Mouse (Mus musculus) fat pad, adult 2 months (tissue): Measurements from ENCODE around the gene Nrbf2.

ENCODE experiments used
- DNase-seq: peaks from one replicate; pipeline ENCODE4 v3.0.0-alpha.2; 2011; ENCODE audit warnings: low read depth, low spot score; ENCODE audit errors: extremely low read depth

The Nrbf2 gene

GRCm38 (mm10) chr10:67218873-67219565 lies 66.1 kb downstream of the Nrbf2 start:
- no peak for DNase-seq

- no peak for DNase-seq
These were observed 68.2 kb downstream of the Nrbf2 start for GRCm38 (mm10) chr10:67216872-67217271.
